Mouse (Mus musculus): Measurements from ENCODE around the gene Sec13. TPM values are rescaled to one million over a fixed set of nuclear protein-coding genes. Genes with fewer than 3 reads are reported as not detected.

Sec13 gene
- 146 and 182 TPM in 2 replicates for polyA plus RNA-seq (2015; fragmentation: Nextera tagmentation; extraction: Ambion mirVana)

GRCm38 (mm10) chr6:113740236-113741217 lies at the start of gene Sec13:
Gene Sec13 (minus strand): TSS chr6:113740743.

GRCm38 (mm10) chr6:113719878-113720277 lies 20.7 kb downstream of the Sec13 start, which contains the start of gene Ghrl:
Gene Ghrl (minus strand): TSS chr6:113719880.

GRCm38 (mm10) chr6:113696582-113697221 lies 43.8 kb downstream of the Sec13 start, which contains the start of gene Tatdn2:
Gene Tatdn2 (plus strand): TSS chr6:113697050.

Small RNA genes within 50 kb of the gene (microRNA-seq; reads per million reads assigned to microRNA genes)
- gene Mir7042 (ENCODE audit: borderline replicate concordance, insufficient number of aligned reads), result not detected

Other genes starting within 250 kb of the Sec13 start
- gene Prrt3, start 238.8 kb downstream of the Sec13 start, polyA plus RNA-seq (2015; fragmentation: Nextera tagmentation; extraction: Ambion mirVana), result 0.62 and 0.69 TPM in 2 replicates
- gene Emc3, start 209.1 kb downstream of the Sec13 start, polyA plus RNA-seq (2015; fragmentation: Nextera tagmentation; extraction: Ambion mirVana), result 107 and 145 TPM in 2 replicates
- 2.4 and 3.5 TPM in 2 replicates for gene Fancd2, start 209.1 kb downstream of the Sec13 start, polyA plus RNA-seq (2015; fragmentation: Nextera tagmentation; extraction: Ambion mirVana)
- 0.49 and 0.65 TPM in 2 replicates for gene Fancd2os, start 140.0 kb downstream of the Sec13 start, polyA plus RNA-seq (2015; fragmentation: Nextera tagmentation; extraction: Ambion mirVana)
- gene Brk1, start 136.0 kb downstream of the Sec13 start, polyA plus RNA-seq (2015; fragmentation: Nextera tagmentation; extraction: Ambion mirVana), result 300 and 360 TPM in 2 replicates
- 37.0 and 43.4 TPM in 2 replicates for gene Vhl, start 116.8 kb downstream of the Sec13 start, polyA plus RNA-seq (2015; fragmentation: Nextera tagmentation; extraction: Ambion mirVana)
- gene Irak2, start 102.3 kb downstream of the Sec13 start, polyA plus RNA-seq (2015; fragmentation: Nextera tagmentation; extraction: Ambion mirVana), result 5.2 and 6.3 TPM in 2 replicates
- gene Tatdn2, start 43.7 kb downstream of the Sec13 start, polyA plus RNA-seq (2015; fragmentation: Nextera tagmentation; extraction: Ambion mirVana), result 0.47 and 0.94 TPM in 2 replicates
- gene Ghrl, start 20.9 kb downstream of the Sec13 start, polyA plus RNA-seq (2015; fragmentation: Nextera tagmentation; extraction: Ambion mirVana), result 0.47 and 1.7 TPM in 2 replicates

Data from adrenal gland, postnatal 0 days (tissue).